Mouse (Mus musculus): Measurements from ENCODE around the gene Rbp7. TPM values are rescaled to one million over a fixed set of nuclear protein-coding genes. Genes with fewer than 3 reads are reported as not detected.
A peak's percentile ranks its signal among the peaks of the same experiment; 100 is the strongest.

Gene Rbp7
- total RNA-seq (2014; rRNA removed; ENCODE audit: low replicate concordance) (2.2 and 6.0 TPM in 2 replicates), polyA plus RNA-seq (2015; fragmentation: Nextera tagmentation; extraction: Ambion mirVana) (64.1 and 74.2 TPM in 2 replicates)

- Histone ChIP-seq H3K4me1 (ENCODE audit: control insufficient read depth, insufficient read depth) (no peaks in the 10 kb centered on the region), H3K27me3 (ENCODE audit: control insufficient read depth, insufficient read depth, low read length) (no peaks in the 10 kb centered on the region), H3K36me3 (replicated peaks; ENCODE audit: control insufficient read depth, insufficient read depth, low read length) (no peaks in the 10 kb centered on the region), H3K4me2 (ENCODE audit: low read depth, low read length) (peak within 1 kb of the TSS; percentile 24), H3K4me3 (ENCODE audit: low read depth, low read length) (peak within 1 kb of the TSS; percentile 1; the same call in 1 of the 2 replicates), H3K9ac (replicated peaks; ENCODE audit: low read depth, low read length) (no peak within 1 kb of the TSS), H3K27ac (ENCODE audit: low read depth) (peak within 1 kb of the TSS; percentile 35; the same call in 1 of the 2 replicates), H3K9me3 (replicated peaks; ENCODE audit: control insufficient read depth, low read length) (no peaks in the 10 kb centered on the region)
- DNase-seq (ENCODE audit: low spot score) (no peak), ATAC-seq (ENCODE audit: insufficient read depth, low read depth) (peak; percentile 22; the same call in 1 of the 2 replicates)
- 46% methylated on average over 8 of the region's 8 CpGs for WGBS
- TF ChIP-seq CTCF (IDR thresholded peaks at IDR 0.05; ENCODE audit: low read depth) (no peak), EP300 (IDR thresholded peaks at IDR 0.05; ENCODE audit: low read depth) (no peak)
Measured at GRCm38 (mm10) chr4:149454879-149455278, at the start of gene Rbp7. Gene Rbp7, minus strand, starts transcription at chr4:149454978.

- TF ChIP-seq EP300 (IDR thresholded peaks at IDR 0.05; ENCODE audit: low read depth) (no peak), CTCF (IDR thresholded peaks at IDR 0.05; ENCODE audit: low read depth) (no peak)
- ATAC-seq (ENCODE audit: insufficient read depth, low read depth) (no peak), DNase-seq (ENCODE audit: low spot score) (no peak)
- Histone ChIP-seq H3K9me3 (replicated peaks; ENCODE audit: control insufficient read depth, low read length) (no peaks in the 10 kb centered on the region), H3K4me2 (ENCODE audit: low read depth, low read length) (no peak overlapping the region), H3K9ac (replicated peaks; ENCODE audit: low read depth, low read length) (no peak overlapping the region), H3K36me3 (replicated peaks; ENCODE audit: control insufficient read depth, insufficient read depth, low read length) (peaks cover 29% of the 10 kb centered on the region), H3K27me3 (ENCODE audit: control insufficient read depth, insufficient read depth, low read length) (no peaks in the 10 kb centered on the region), H3K27ac (ENCODE audit: low read depth) (no peak overlapping the region), H3K4me1 (ENCODE audit: control insufficient read depth, insufficient read depth) (no peaks in the 10 kb centered on the region), H3K4me3 (ENCODE audit: low read depth, low read length) (no peak overlapping the region)
- WGBS: 84% methylated on average over 5 of the region's 5 CpGs
Measured at GRCm38 (mm10) chr4:149504363-149504762, 49.6 kb upstream of the Rbp7 start.

GRCm38 (mm10) chr4:149499790-149500189, 45.0 kb upstream of the Rbp7 start:
- peaks cover 67% of the 10 kb centered on the region for H3K36me3 ChIP-seq (replicated peaks; ENCODE audit: control insufficient read depth, insufficient read depth, low read length)
- WGBS: 76% methylated on average over 5 of the region's 5 CpGs

GRCm38 (mm10) chr4:149498901-149499300, 44.1 kb upstream of the Rbp7 start:
- H3K4me2 ChIP-seq (ENCODE audit: low read depth, low read length): no peak overlapping the region
- H3K9me3 ChIP-seq (replicated peaks; ENCODE audit: control insufficient read depth, low read length): no peaks in the 10 kb centered on the region
- H3K9ac ChIP-seq (replicated peaks; ENCODE audit: low read depth, low read length): no peak overlapping the region
- H3K27ac ChIP-seq (ENCODE audit: low read depth): no peak overlapping the region
- H3K27me3 ChIP-seq (ENCODE audit: control insufficient read depth, insufficient read depth, low read length): no peaks in the 10 kb centered on the region
- WGBS: 80% methylated on average over 8 of the region's 8 CpGs
- no peak overlapping the region for H3K4me3 ChIP-seq (ENCODE audit: low read depth, low read length)
- DNase-seq (ENCODE audit: low spot score) (no peak), ATAC-seq (ENCODE audit: insufficient read depth, low read depth) (no peak)
- no peak for TF ChIP-seq CTCF (IDR thresholded peaks at IDR 0.05; ENCODE audit: low read depth)
- TF ChIP-seq EP300 (IDR thresholded peaks at IDR 0.05; ENCODE audit: low read depth): no peak
- no peaks in the 10 kb centered on the region for H3K4me1 ChIP-seq (ENCODE audit: control insufficient read depth, insufficient read depth)
- H3K36me3 ChIP-seq (replicated peaks; ENCODE audit: control insufficient read depth, insufficient read depth, low read length): peaks cover 76% of the 10 kb centered on the region

More at GRCm38 (mm10) chr4:149499790-149500189, 45.0 kb upstream of the Rbp7 start:
- TF ChIP-seq EP300 (IDR thresholded peaks at IDR 0.05; ENCODE audit: low read depth): no peak
- ATAC-seq (ENCODE audit: insufficient read depth, low read depth) (no peak), DNase-seq (ENCODE audit: low spot score) (no peak)
- no peak overlapping the region for H3K27ac ChIP-seq (ENCODE audit: low read depth)
- H3K9ac ChIP-seq (replicated peaks; ENCODE audit: low read depth, low read length): no peak overlapping the region
- H3K9me3 ChIP-seq (replicated peaks; ENCODE audit: control insufficient read depth, low read length): no peaks in the 10 kb centered on the region
- H3K4me2 ChIP-seq (ENCODE audit: low read depth, low read length): no peak overlapping the region
- H3K4me1 ChIP-seq (ENCODE audit: control insufficient read depth, insufficient read depth): no peaks in the 10 kb centered on the region
- no peaks in the 10 kb centered on the region for H3K27me3 ChIP-seq (ENCODE audit: control insufficient read depth, insufficient read depth, low read length)
- H3K4me3 ChIP-seq (ENCODE audit: low read depth, low read length): no peak overlapping the region

- WGBS: 88% methylated on average over 2 of the region's 2 CpGs
- TF ChIP-seq CTCF (IDR thresholded peaks at IDR 0.05; ENCODE audit: low read depth) (no peak), EP300 (IDR thresholded peaks at IDR 0.05; ENCODE audit: low read depth) (no peak)
- Histone ChIP-seq H3K27me3 (ENCODE audit: control insufficient read depth, insufficient read depth, low read length) (no peaks in the 10 kb centered on the region), H3K9ac (replicated peaks; ENCODE audit: low read depth, low read length) (no peak overlapping the region), H3K4me2 (ENCODE audit: low read depth, low read length) (no peak overlapping the region), H3K9me3 (replicated peaks; ENCODE audit: control insufficient read depth, low read length) (no peaks in the 10 kb centered on the region), H3K36me3 (replicated peaks; ENCODE audit: control insufficient read depth, insufficient read depth, low read length) (peaks cover 77% of the 10 kb centered on the region), H3K4me1 (ENCODE audit: control insufficient read depth, insufficient read depth) (no peaks in the 10 kb centered on the region), H3K27ac (ENCODE audit: low read depth) (no peak overlapping the region), H3K4me3 (ENCODE audit: low read depth, low read length) (no peak overlapping the region)
- DNase-seq (ENCODE audit: low spot score) (no peak), ATAC-seq (ENCODE audit: insufficient read depth, low read depth) (no peak)
Measured at GRCm38 (mm10) chr4:149496612-149497011, 41.8 kb upstream of the Rbp7 start.

- no peak for DNase-seq (ENCODE audit: low spot score)
- H3K36me3 ChIP-seq (replicated peaks; ENCODE audit: control insufficient read depth, insufficient read depth, low read length): peaks cover 85% of the 10 kb centered on the region
- no peak overlapping the region for H3K4me2 ChIP-seq (ENCODE audit: low read depth, low read length)
- H3K4me1 ChIP-seq (ENCODE audit: control insufficient read depth, insufficient read depth): peaks cover 4% of the 10 kb centered on the region; the same call in 1 of the 2 replicates
- 100% methylated on average over 3 of the region's 3 CpGs for WGBS
- ATAC-seq (ENCODE audit: insufficient read depth, low read depth): no peak
- H3K27me3 ChIP-seq (ENCODE audit: control insufficient read depth, insufficient read depth, low read length): no peaks in the 10 kb centered on the region
- TF ChIP-seq EP300 (IDR thresholded peaks at IDR 0.05; ENCODE audit: low read depth) (no peak), CTCF (IDR thresholded peaks at IDR 0.05; ENCODE audit: low read depth) (no peak)
- no peak overlapping the region for H3K4me3 ChIP-seq (ENCODE audit: low read depth, low read length)
- H3K27ac ChIP-seq (ENCODE audit: low read depth): no peak overlapping the region
- H3K9me3 ChIP-seq (replicated peaks; ENCODE audit: control insufficient read depth, low read length): no peaks in the 10 kb centered on the region
- H3K9ac ChIP-seq (replicated peaks; ENCODE audit: low read depth, low read length): no peak overlapping the region
Measured at GRCm38 (mm10) chr4:149491151-149491550, 36.4 kb upstream of the Rbp7 start.

Measured in heart, postnatal 0 days (tissue).